ENCODE assay signal across 21 mouse cellular contexts in genomic region chr4:151549523-151549922, GRCm38 (mm10).
DNase-seq lines count a peak whose midpoint lies in the region; ATAC-seq and TF ChIP-seq lines count a peak whose summit lies in the region.
"Had no signal": no experiment of that assay in that cellular context is flagged by ENCODE, and none has a peak within 500 bp of the region (broad histone marks: within the 10 kb centered on the region; RNA-seq: fewer than 3 reads in every experiment).

No protein-coding gene starts in this region.

- ATAC-seq in kidney, embryonic 14.5 days (ENCODE audit: low FRiP score, low TSS enrichment), result no peak
- ATAC-seq in kidney, embryonic 16.5 days (ENCODE audit: low FRiP score, low TSS enrichment), result no peak
- ATAC-seq in neural tube, embryonic 15.5 days (ENCODE audit: low FRiP score), result no peak
- ATAC-seq: forebrain, embryonic 14.5 days; forebrain, embryonic 16.5 days had no signal

- H3K9me3 ChIP-seq in kidney, embryonic 14.5 days (ENCODE audit: control insufficient read depth, low read length), result no peaks in the 10 kb centered on the region
- no peaks in the 10 kb centered on the region for H3K9me3 ChIP-seq in kidney, embryonic 16.5 days (ENCODE audit: low read length)
- H3K9me3 ChIP-seq in neural tube, embryonic 15.5 days (replicated peaks), result no peaks in the 10 kb centered on the region
- H3K9me3 ChIP-seq: embryonic facial prominence, embryonic 13.5 days; embryonic facial prominence, embryonic 15.5 days; forebrain, embryonic 10.5 days; forebrain, embryonic 12.5 days had no signal

- no peaks in the 10 kb centered on the region for H3K27me3 ChIP-seq in cerebellum, adult 2 months (ENCODE audit: control insufficient read depth, insufficient read depth, low read length)
- no peaks in the 10 kb centered on the region for H3K27me3 ChIP-seq in kidney, embryonic 14.5 days (ENCODE audit: control insufficient read depth, insufficient read depth, low read length)
- H3K27me3 ChIP-seq in kidney, embryonic 16.5 days (ENCODE audit: insufficient read depth, low read length), result no peaks in the 10 kb centered on the region
- H3K27me3 ChIP-seq in neural tube, embryonic 15.5 days (replicated peaks), result no peaks in the 10 kb centered on the region
- H3K27me3 ChIP-seq: embryonic facial prominence, embryonic 13.5 days; embryonic facial prominence, embryonic 15.5 days; forebrain, embryonic 12.5 days had no signal

- no peak overlapping the region for H3K9ac ChIP-seq in kidney, embryonic 14.5 days (ENCODE audit: low read depth, low read length)
- H3K9ac ChIP-seq in kidney, embryonic 16.5 days (replicated peaks; ENCODE audit: low read length), result no peak overlapping the region
- no peak overlapping the region for H3K9ac ChIP-seq in neural tube, embryonic 15.5 days (replicated peaks)
- H3K9ac ChIP-seq: embryonic facial prominence, embryonic 13.5 days; embryonic facial prominence, embryonic 15.5 days; forebrain, embryonic 12.5 days had no signal

- DNase-seq in cerebellum, postnatal 14 days, result peak; percentile 44 to 53
- no peak for DNase-seq in cerebellum, adult 2 months
- peak; percentile 14 for DNase-seq in kidney, adult 18-20 months
- DNase-seq in kidney, postnatal 4 days, result peak; percentile 29 to 31
- no peak for DNase-seq in neural tube, embryonic 10.5 days (ENCODE audit: extremely low spot score, low spot score)
- DNase-seq: adrenal gland, adult 2 months; adrenal gland, postnatal 10 days; adrenal gland, postnatal 25 days; cerebellum, adult 11 months; cerebellum, adult 8-10 months; cerebellum, adult 9-11 months had no signal

- no peak overlapping the region for H3K4me2 ChIP-seq in kidney, embryonic 14.5 days (replicated peaks; ENCODE audit: low read depth, low read length)
- H3K4me2 ChIP-seq in kidney, embryonic 16.5 days (replicated peaks; ENCODE audit: low read depth, low read length), result no peak overlapping the region
- no peak overlapping the region for H3K4me2 ChIP-seq in neural tube, embryonic 15.5 days
- H3K4me2 ChIP-seq: embryonic facial prominence, embryonic 13.5 days; embryonic facial prominence, embryonic 15.5 days; forebrain, embryonic 12.5 days had no signal

- no peak overlapping the region for H3K27ac ChIP-seq in cerebellum, adult 2 months (ENCODE audit: insufficient read depth, low read length)
- no peak overlapping the region for H3K27ac ChIP-seq in kidney, embryonic 14.5 days (ENCODE audit: low read depth, low read length)
- H3K27ac ChIP-seq in kidney, embryonic 16.5 days (ENCODE audit: low read length), result no peak overlapping the region
- H3K27ac ChIP-seq in neural tube, embryonic 15.5 days (replicated peaks), result peak overlapping the region; percentile 30; the same call in 1 of the 2 replicates
- H3K27ac ChIP-seq: embryonic facial prominence, embryonic 13.5 days; embryonic facial prominence, embryonic 15.5 days; forebrain, embryonic 12.5 days had no signal

- TF ChIP-seq POLR2A in cerebellum, adult 2 months (IDR thresholded peaks at IDR 0.05; ENCODE audit: borderline replicate concordance, insufficient read depth, low read length), result no peak

- 44% methylated on average over 10 of the region's 10 CpGs for WGBS in cerebellum, adult 2 months
- WGBS in kidney, embryonic 14.5 days, result 50% methylated on average over 10 of the region's 10 CpGs
- WGBS in kidney, embryonic 16.5 days, result 41% methylated on average over 10 of the region's 10 CpGs
- 57% methylated on average over 10 of the region's 10 CpGs for WGBS in neural tube, embryonic 15.5 days

- H3K4me1 ChIP-seq in cerebellum, adult 2 months (ENCODE audit: control insufficient read depth, insufficient read depth, low read length), result peaks cover 9% of the 10 kb centered on the region
- peaks cover 18% of the 10 kb centered on the region for H3K4me1 ChIP-seq in kidney, embryonic 14.5 days (ENCODE audit: control insufficient read depth, insufficient read depth, low read length)
- H3K4me1 ChIP-seq in kidney, embryonic 16.5 days (ENCODE audit: insufficient read depth, low read length), result peaks cover 20% of the 10 kb centered on the region
- H3K4me1 ChIP-seq in neural tube, embryonic 15.5 days, result peaks cover 42% of the 10 kb centered on the region
- H3K4me1 ChIP-seq: embryonic facial prominence, embryonic 15.5 days had no signal

- no peak for TF ChIP-seq CTCF in cerebellum, adult 2 months (IDR thresholded peaks at IDR 0.05; ENCODE audit: borderline replicate concordance, insufficient read depth, low read depth, low read length)

- H3K4me3 ChIP-seq in cerebellum, adult 2 months (replicated peaks; ENCODE audit: insufficient read depth, low read depth, low read length), result no peak overlapping the region
- H3K4me3 ChIP-seq in kidney, embryonic 14.5 days (ENCODE audit: low read length), result no peak overlapping the region
- no peak overlapping the region for H3K4me3 ChIP-seq in kidney, embryonic 16.5 days (ENCODE audit: low read length)
- no peak overlapping the region for H3K4me3 ChIP-seq in neural tube, embryonic 15.5 days (replicated peaks)
- H3K4me3 ChIP-seq: embryonic facial prominence, embryonic 13.5 days; embryonic facial prominence, embryonic 15.5 days; erythroblast, embryonic 14.5 days; forebrain, embryonic 10.5 days; forebrain, embryonic 12.5 days had no signal

- no peaks in the 10 kb centered on the region for H3K36me3 ChIP-seq in kidney, embryonic 14.5 days (ENCODE audit: control insufficient read depth, insufficient read depth, low read length)
- no peaks in the 10 kb centered on the region for H3K36me3 ChIP-seq in kidney, embryonic 16.5 days (ENCODE audit: insufficient read depth, low read length)
- H3K36me3 ChIP-seq in neural tube, embryonic 15.5 days, result no peaks in the 10 kb centered on the region
- H3K36me3 ChIP-seq: embryonic facial prominence, embryonic 13.5 days; embryonic facial prominence, embryonic 15.5 days; forebrain, embryonic 10.5 days; forebrain, embryonic 12.5 days had no signal

Comparison
In these comparisons a context has a peak if more than half of its experiments do, and no peak if none do; other contexts are left out.
1. DNase-seq: peak in cerebellum, postnatal 14 days (2 of 2), kidney, adult 18-20 months (single experiment) and kidney, postnatal 4 days (2 of 2); none in cerebellum, adult 2 months (0 of 2) and neural tube, embryonic 10.5 days (single experiment).